Mouse (Mus musculus) cortical plate, adult 2 months (tissue): ENCODE results near the gene Tssk6.

Experiments used
- CTCF ChIP-seq: fragments of 200-500 bp; IDR thresholded peaks from 2 replicates; pipeline ENCODE4 v1.5.1; 2011; ENCODE audit warnings: mild to moderate bottlenecking, control low read depth, low read length; ENCODE audit not compliant: insufficient read depth; ENCODE audit errors: extremely low read depth
- POLR2A ChIP-seq: fragments of 200-500 bp; IDR thresholded peaks from 2 replicates; pipeline ENCODE4 v1.6.1; 2011; ENCODE audit warnings: mild to moderate bottlenecking, low read length, control low read depth; ENCODE audit not compliant: insufficient read depth; ENCODE audit errors: extremely low read depth

GRCm38 (mm10) chr8:69919876-69920662 lies 18.1 kb downstream of the Tssk6 start:
- TF ChIP-seq CTCF = no peak
- no peak for TF ChIP-seq POLR2A
